Mouse (Mus musculus): Measurements from ENCODE around the gene Plekho1.
A peak's percentile ranks its signal among the peaks of the same experiment; 100 is the strongest.
"Not testable (repeated sequence)": the region's sequence is repeated elsewhere in the genome, so short reads cannot be mapped to it uniquely, and the experiment has no call there.

Plekho1 gene

DNA sequence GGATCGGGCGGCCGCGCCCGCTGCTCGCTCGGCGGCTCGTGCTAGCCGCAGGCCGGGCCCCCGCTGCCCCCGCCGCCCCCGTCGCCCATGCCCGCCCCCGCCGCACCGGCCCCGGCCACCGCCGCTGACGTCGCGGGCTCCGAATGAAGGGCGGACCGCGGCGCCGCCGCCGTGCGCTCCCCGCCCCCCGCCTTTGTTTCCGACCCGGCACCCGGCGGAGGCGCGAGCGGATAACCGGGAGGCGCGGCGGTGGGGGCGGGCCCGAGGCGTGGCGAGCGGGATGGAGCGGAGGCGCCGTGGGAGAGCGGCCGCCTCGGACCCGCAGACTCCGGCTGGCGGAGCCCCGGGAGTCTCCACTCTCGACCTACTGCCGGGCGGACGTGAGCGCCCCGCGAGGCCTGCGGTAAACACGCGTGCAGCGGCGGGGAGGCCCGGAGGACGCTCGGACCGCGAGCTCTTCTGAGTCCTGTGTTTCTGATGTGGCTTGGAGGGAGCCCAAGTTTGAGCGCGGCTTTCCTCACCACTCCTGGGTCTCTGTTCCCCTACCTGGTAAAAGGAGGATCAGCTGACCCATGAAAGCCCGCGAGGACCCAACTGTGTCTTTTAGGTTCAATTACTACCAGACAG, at the start of gene Plekho1:
Gene Plekho1, minus strand, starts transcription at position 200 of the 627 bp plus-strand sequence.
- DNase-seq: peak; percentile 82

DNA sequence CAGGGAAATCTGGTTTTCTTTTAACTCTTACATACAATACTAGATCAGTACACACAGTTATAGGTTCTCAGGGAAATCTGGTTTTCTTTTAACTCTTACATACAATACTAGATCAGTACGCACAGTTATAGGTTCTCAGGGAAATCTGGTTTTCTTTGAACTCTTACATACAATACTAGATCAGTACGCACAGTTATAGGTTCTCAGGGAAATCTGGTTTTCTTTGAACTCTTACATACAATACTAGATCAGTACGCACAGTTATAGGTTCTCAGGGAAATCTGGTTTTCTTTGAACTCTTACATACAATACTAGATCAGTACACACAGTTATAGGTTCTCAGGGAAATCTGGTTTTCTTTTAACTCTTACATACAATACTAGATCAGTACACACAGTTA, 48.8 kb upstream of the Plekho1 start:
- DNase-seq: not testable (repeated sequence)

DNA sequence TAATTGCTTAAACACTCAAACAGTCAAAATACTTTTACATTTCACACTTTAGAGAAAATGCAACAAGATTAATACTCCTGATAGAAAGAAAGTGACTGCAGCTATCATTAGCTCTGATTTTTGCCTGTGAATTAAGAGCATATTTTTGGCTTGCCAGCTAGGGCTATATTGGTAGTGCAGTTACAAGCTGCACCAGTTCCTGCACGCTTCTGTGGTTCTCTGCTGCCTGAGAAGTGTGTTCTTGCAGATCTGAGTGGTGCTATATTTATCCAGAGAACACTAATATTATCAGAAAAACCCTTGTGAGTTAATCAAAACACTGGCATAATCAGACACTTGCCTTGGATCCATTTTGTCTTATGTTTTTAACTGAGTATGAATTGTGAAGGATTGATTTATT, 47.3 kb upstream of the Plekho1 start:
- no peak for DNase-seq

DNA sequence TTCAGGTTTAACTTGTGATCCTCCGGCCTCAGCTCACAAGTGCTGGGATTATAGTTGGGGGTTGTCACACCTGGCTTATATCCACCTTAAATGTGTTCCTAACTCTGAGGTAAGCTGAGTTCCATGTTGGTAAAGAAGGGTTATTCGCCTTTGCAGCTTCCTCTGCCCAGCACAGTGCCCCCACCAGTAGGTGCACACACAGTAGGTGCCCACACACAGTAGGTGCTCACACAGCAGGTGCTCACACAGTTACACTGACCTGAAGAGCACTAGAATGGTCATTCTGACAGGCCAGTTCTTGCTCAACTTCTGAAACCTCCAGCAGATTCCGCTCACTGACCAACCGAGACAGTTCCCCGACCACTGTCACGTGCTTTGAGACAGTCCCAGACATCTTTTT, 45.3 kb upstream of the Plekho1 start:
- DNase-seq: no peak

DNA sequence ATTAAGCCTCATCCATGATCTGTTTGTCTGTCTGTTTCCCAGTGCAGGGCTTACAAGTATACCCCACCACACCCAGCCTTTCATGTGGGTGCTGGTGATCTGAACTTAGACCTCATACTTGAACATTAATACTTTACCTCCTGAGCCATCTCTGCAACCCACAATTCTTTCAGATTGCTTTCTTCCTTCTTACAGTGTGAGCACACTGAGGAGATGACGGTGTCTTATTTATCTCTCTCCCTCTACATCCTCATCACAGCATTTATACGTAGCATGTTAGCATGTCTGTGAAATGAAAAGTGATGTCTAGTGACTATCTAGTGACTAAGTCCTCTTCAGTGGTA, 44.8 kb upstream of the Plekho1 start:
- DNase-seq: no peak

DNA sequence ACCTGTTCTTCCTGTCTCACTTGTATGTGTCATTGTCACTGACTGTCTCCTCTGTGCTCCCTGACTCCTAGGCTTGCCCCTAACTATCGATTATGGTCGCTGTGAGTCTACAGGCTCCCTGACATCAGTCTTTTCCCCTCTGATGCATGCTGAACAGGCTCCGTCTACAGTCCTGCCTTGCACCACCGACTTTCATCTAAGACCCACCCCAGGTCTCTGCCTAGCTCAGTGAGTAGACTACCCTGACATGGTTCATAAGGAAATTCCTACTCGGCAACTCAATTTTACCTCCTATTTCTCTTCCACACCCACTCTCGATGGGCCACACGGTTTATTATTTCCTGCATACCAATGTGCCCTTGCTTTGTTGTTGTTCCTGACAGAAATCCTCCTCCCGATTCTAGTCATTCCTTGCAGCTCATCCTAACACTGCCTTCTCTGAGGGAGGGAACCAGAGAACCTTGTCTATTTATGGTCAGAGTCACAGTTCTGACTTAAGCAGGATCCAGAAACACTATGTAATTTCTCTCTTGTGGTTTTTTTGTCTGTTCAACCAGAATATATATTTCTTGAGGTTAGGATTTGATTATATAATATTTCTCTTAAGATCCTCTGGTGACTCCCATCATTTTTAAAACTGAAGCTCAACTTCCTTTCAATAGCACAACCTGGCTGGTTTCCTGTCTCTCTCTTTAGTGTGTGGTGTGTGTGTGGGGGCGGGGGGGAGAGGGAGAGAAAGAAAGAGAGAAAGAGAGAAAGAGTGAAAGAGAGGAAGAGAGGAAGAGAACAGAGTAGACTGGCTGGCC, 44.3 kb upstream of the Plekho1 start:
- DNase-seq: no peak

DNA sequence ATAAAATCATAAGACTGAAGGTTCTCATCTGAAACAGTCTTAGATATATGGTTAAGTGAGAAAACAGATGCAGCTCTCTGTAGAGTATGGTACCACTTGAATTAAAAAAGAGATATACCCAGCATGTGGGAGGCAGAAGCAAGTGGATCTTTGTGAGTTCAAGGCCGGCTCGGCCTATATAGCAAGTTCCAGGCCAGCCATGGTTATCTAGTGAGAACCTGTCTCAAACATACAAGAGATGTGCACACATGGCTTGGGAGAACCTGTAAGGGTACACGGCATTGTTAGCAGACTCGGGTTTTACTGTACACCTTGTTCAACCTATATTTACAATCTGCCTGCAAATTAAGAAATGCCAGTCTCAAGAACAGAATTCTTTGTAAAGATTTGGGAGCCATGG, 43.0 kb upstream of the Plekho1 start:
- DNase-seq: no peak

DNA sequence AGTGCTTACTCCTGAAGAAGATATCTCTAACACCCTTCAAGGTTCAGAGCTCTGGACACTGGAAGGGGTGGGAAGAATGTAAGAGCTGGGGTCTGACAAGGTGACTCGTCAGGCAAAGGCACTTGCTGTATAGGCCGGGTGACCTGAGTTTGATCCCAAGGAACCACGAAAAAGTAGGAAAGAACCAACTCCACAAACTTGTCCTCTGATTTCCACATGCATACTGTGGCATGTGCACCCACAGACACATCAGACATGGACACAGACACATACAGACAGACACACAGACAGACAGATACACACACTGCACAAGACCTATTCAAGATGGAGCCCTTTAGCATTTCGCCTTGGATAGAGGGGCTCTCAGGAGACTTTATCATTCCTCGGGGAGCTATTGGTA, 42.4 kb upstream of the Plekho1 start:
- no peak for DNase-seq

DNA sequence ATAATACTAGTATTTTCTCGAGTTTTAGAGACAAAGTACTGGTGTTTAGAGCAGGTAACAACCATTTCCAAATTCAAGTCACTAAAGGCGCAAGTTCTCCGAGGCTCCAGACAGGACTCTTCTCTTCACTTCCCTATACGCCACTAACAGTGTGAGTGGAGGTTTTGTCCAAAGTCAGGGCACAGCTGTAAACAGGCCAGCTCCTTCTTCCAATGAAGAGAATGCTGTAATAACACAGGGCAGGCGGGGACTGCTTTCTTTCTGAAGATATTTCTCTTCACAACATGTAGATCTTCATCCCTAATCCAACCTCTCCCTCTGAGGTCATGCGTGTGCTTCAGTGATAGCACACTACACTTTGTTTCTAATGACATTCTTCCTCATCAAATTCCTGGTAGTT, 41.0 kb upstream of the Plekho1 start:
- no peak for DNase-seq

DNA sequence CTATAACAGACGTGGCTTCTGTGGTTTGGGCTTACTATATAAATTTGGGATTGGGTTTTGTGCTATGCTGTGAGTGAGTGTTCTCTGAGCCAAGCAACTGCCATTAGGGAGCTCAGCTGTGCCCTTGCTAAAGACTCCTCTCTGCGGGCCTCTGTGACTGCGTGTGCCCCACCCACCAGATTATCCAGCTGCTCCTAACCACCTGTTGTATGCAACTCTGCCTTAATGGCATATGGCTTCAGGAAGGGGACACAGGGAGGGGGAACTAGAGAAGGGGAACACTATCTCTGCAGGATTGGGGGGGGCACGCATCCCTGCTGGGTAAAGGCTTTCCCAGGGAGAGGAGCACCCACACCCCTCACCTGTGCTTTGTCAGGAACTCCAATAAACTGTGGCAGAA, 37.2 kb upstream of the Plekho1 start:
- DNase-seq: peak; percentile 57

DNA sequence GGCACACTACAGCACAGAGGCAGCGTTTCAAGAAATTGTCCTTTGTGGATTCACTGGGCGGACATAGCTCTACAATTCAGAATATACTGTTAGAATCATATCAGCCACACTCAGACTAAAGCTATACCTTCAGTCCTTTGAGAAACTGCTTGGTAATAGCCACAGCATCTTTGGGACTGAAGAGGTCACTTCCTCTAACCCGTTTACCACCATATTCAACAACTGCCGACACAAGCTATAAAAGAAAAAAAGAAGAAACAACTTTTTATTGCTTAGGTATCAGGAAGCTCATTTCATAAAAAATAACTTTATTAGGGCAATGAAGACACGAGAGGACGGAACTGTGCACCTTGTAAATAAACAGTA, 36.8 kb upstream of the Plekho1 start:
- no peak for DNase-seq

DNA sequence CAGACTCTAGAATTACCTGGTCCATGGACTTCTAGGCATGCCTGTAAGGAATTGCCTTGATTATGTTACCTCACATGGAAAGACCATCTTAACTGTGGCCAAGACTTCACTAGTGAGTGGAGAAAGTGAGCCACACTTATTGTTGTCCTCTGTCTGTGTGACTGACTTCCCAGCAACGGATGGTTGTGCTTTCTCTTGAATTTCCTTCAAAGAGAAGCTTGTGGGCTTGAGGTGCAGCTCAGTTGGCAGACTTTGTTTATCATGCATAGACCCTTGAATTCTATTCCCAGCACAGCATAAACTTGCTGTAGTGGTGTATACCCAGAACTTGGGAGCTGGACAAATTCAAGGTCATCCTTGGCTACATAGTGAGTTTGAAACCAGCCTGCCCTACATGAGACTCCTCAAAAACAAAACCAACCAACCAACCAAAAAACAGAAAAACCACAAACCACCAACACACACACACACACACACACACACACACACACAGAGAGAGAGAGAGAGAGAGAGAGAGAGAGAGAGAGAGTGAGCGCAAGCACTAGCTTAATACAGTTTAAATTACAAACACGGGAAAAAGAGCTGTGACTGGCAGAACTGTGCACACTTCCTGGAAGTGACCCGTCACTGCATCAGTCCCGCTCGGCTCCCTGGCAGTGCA, 36.3 kb upstream of the Plekho1 start:
- peak; percentile 70 for DNase-seq

DNA sequence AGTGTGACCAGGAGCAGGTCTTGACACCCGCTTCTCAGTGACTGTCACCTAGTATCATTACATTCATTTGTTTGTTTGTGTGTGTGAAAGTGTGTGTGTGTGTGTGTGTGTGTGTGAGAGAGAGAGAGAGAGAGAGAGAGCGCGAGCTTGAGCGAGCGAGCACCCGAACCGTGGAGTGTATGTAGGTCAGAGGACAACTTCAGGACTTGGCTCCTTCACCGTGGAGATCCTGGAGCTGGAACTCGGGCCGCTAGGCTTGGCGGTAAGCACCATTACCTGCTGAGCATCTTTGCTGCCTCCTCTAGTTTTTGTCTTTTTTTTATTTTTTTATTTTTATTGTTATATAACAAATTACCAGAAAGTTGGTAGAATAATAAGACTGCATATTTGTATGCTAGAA, 34.0 kb upstream of the Plekho1 start:
- DNase-seq: peak; percentile 24

DNA sequence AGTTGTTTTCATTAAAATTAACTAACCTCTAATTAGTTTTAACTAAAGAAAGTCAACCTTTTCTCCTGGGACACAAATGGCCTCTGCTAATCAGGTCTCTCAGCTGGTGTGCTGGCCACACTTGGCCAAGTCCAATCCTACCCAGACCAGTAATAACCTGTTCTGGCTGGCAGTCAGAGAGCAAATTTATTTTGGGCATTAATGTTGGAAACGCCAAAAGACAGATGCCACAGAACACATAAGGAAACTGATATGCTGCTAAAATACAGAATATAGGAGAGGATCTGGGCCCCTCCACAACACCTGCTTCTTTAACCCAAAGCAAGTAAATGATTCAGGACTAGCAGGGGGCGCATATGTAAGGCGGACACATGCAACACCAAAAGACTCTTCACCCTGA, 33.5 kb upstream of the Plekho1 start:
- DNase-seq: no peak

DNA sequence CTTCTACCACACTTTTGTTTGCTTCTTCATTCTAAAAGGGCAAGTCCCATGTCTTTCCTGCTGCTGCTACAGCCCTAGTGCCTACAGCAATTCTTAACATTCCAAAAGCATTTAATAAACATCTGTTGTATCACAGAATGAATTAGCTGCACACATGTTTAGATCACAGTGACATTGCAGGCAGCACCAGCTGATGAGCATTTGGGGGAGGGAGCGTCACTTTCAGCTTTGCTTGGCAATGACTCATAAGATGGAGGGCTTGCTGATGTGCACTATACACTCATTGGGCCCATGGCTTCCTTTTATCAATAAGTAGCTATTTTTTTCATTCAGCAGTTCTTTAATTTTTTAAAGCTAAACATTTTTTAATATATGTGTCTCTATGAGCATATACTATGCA, 32.1 kb upstream of the Plekho1 start:
- DNase-seq: peak; percentile 22

DNA sequence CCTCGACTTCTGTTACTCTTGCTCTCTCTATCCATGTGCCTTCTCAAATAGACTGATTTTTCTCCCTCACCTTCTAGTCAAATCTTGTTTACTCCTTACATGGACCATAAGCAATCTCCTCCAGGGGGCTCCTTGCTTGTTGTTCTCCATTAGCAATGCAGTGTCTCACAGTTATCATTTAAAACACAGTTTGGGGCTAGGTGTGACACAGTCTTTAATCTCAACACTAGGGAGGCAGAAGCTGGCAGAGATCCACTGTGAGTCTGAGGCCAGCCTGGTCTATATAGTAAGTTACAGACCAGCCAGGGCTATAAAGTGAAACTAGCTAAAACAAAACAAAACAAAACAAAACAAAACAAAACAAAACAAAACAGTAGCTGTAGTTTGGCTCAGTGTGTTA, 31.3 kb upstream of the Plekho1 start:
- no peak for DNase-seq

DNA sequence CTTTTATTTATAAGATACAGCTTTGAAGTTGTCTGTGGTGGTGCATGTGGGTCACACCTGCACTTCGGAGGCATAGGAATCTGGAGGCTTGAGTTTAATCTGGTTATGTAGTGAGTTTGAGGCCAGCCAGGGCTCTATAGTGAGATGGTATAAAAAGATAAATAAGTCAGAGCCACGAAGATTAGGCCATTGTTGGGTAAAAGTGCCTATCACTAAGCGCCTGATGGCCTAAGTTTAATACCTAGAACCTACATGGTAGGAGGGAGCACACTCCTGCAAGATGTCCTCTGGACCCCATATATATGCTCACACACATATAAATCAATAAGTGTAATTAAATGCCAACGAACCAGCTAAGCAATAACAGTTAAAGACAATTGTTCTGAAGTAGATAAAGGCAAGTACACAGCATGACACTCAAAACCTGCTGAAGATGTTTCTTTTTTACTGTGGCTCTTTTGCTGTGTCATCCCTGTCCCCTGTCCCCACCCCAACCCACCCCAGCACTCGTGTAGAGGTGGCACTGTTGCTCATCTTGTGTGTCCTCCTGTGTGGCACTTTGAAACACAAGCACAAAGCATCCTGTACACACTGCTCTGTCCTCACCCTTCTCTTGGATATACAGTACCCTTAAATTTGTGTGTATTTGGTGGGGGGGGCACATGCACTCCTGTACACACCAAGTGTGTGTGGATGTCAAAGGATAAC, 25.8 kb upstream of the Plekho1 start:
- DNase-seq: no peak

DNA sequence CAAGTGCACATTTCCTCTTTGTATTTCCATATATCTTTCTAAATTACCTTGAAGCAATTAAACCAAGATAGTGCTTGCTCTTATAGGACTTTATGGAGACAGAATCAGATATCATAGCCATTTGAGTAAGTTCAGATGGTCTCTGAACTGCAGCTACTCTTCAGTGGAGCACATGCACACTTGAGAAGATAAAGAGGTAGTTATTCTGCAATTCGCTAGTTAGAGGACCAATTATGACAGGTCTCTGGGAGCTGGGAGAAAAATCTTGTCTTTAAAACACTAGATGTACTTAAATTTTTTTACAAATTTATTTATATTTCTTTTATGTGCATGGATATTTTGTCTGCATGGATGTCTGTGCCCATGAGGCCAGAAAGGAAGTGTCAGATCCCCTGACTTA, 24.9 kb upstream of the Plekho1 start:
- DNase-seq: no peak

DNA sequence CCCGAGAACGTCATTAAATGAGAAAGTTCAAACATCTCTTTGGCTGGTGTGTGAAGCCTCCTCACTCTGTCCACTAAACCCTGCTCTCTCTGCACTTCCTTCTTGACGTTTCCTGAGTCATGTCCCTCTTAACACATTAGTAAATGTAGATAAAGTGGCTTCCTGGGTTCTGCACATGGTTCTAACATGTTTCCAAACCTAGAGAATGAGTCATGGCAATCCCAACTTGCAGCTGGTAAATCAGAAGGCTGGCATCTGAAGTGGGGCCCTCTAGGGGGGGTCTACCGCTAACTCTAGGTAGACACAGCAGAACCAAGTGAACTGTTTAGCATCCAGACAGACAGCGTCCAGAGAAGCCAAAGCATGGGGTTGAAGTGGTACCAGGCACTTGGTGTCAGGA, 21.7 kb upstream of the Plekho1 start:
- DNase-seq: peak; percentile 59

DNA sequence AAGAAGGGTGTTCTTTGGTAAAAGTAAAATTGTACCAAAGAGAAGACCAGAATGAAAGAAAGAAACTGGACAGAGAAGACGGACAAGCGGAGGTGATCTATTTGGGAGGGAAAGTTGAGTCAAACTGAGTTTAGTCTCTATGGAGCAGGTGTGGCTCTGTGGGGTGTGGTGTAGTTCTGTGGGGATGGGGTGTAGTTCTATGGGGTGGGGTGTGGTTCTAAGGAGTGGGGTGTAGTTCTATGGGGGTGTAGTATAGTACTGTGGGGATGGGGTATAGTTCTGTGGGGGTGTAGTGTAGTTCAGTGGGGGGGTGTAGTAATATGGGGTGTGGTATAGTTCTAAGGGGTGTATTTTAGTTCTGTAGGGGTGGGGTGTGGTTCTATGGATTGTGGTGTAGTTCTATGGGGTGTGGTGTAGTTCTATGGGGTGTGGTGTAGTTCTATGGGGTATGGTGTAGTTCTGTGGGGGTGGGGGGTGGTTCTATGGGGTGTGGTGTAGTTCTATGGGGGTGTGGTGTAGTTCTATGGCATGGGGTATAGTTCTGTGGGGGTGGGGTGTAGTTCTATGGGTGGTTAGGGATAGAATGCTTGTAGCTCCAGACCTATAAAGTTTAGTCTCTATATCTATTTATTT, 20.6 kb upstream of the Plekho1 start:
- DNase-seq: no peak

DNA sequence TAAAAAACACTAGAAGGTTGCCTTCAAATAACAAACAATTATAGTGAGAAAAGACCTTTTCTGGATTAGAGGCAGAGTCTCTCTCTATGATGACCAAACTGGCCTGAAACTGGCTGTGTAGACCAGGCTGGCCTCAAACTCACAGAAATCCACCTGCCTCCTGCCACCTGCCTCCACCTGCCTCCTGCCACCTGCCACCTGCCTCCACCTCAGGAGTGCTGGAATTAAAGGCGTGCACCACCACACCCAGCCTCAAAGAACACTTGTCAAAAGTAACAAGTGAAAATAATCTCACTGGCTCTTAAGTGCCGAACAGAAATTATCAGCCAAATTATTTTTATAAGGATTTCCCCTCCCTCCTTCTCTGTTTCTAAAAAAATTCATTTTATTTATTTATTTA, 19.9 kb upstream of the Plekho1 start:
- DNase-seq: no peak

DNA sequence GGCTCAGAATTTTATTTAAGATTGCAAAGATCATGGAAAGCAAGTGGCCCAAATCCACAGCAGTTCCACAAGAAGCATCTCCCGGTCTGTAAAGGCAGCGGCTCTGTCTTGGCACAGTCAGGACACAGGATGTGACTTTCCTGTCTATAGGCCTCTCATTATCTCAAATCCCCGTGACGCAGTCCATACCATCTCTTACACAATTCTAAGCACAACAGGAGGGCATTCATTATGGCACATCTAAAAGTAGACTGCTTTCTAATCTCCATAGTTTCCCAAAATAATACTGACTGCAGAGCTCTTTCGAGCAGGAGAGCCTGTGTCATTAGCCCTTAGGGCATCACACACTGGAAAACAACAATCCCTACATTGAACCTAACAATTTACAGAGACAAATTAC, 17.0 kb upstream of the Plekho1 start:
- DNase-seq: no peak

DNA sequence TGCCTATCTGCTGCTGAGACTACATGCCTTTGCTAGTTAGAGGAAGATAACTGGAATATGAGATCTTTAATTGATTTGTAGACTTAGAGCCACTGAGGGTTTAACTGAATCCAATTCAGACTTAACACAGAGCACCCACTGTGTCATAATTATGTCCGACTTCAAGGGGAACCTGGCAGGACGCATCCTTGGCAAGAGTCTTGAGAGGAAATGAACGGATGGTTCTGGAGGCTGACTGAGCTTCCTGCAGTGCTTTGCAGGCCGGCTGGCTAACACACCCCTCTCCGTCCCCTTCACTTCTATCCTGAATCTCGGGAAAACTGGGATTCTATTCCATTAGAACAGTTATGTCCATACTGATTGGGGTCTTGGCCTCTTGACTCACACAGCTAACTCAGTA, 12.7 kb upstream of the Plekho1 start:
- DNase-seq: no peak

Data from thymus, postnatal 4 days (tissue).